Mouse (Mus musculus): ENCODE measurements around the gene Hoxd8.

Hoxd8 gene

GRCm38 (mm10) chr2:74749337-74750121, 45.1 kb downstream of the Hoxd8 start:
- DNase-seq (ENCODE audit: low read depth, low spot score) = no peak

GRCm38 (mm10) chr2:74750731-74751250, 46.4 kb downstream of the Hoxd8 start:
- DNase-seq (ENCODE audit: low read depth, low spot score) = no peak

- no peak for DNase-seq (ENCODE audit: low read depth, low spot score)
Observed at GRCm38 (mm10) chr2:74751861-74752260, 47.4 kb downstream of the Hoxd8 start.

GRCm38 (mm10) chr2:74752431-74753174, 48.2 kb downstream of the Hoxd8 start:
- DNase-seq (ENCODE audit: low read depth, low spot score) = no peak

- no peak for DNase-seq (ENCODE audit: low read depth, low spot score)
Observed at GRCm38 (mm10) chr2:74753175-74753523, 48.7 kb downstream of the Hoxd8 start.

GRCm38 (mm10) chr2:74753711-74754110, 49.3 kb downstream of the Hoxd8 start:
- no peak for DNase-seq (ENCODE audit: low read depth, low spot score)
